Mouse (Mus musculus) limb, embryonic 15.5 days (tissue): ENCODE results near the gene Gm17617. TPM values are rescaled to one million over a fixed set of nuclear protein-coding genes. Genes with fewer than 3 reads are reported as not detected.

Experiments used
- ATAC-seq: fragments of 200-750 bp; cut with Nextera tagmentation; 2 replicates; pipeline ENCODE4 v1.8.0; 2017; ENCODE audit warnings: low read depth, moderate TSS enrichment; ENCODE audit not compliant: insufficient number of reproducible peaks, low FRiP score, low TSS enrichment
- H3K27ac ChIP-seq: fragments of 300-500 bp; sonication (generic); 2 replicates; pipeline ENCODE4 v1.5.1; 2015; ENCODE audit warnings: moderate library complexity, mild to moderate bottlenecking, inconsistent platforms
- H3K27me3 ChIP-seq: fragments of 300-500 bp; sonication (generic); 2 replicates; pipeline ENCODE4 v1.6.1; 2015; ENCODE audit warnings: inconsistent platforms
- H3K36me3 ChIP-seq: fragments of 300-500 bp; sonication (generic); 2 replicates; pipeline ENCODE4 v1.6.1; 2015; ENCODE audit warnings: inconsistent platforms
- H3K4me1 ChIP-seq: fragments of 300-500 bp; sonication (generic); 2 replicates; pipeline ENCODE4 v1.6.1; 2015; ENCODE audit warnings: inconsistent platforms
- H3K4me2 ChIP-seq: fragments of 300-500 bp; sonication (generic); 2 replicates; pipeline ENCODE4 v1.6.1; 2015; ENCODE audit warnings: mild to moderate bottlenecking, inconsistent platforms
- H3K4me3 ChIP-seq: fragments of 300-500 bp; sonication (generic); 2 replicates; pipeline ENCODE4 v1.5.1; 2015; ENCODE audit warnings: mild to moderate bottlenecking, inconsistent platforms
- H3K9ac ChIP-seq: fragments of 300-500 bp; sonication (generic); 2 replicates; pipeline ENCODE4 v1.6.1; 2015; ENCODE audit warnings: inconsistent platforms
- H3K9me3 ChIP-seq: fragments of 300-500 bp; sonication (generic); 2 replicates; pipeline ENCODE4 v1.6.1; 2016; ENCODE audit warnings: inconsistent platforms
- WGBS: fragments of 180-500 bp; shearing (Covaris S2); methylation state at CpG from one replicate; pipeline ENCODE4 v1.1.7; 2015; 5-methylcytosine and 5-hydroxymethylcytosine counted together
- polyA plus RNA-seq: library from polyadenylated mRNA; unstranded; fragments of >200 nt; fragmentation: Nextera tagmentation; extraction: Ambion mirVana; gene quantifications from 2 replicates; pipeline ENCODE4 v1.2.1, GENCODE M21; 2015

Gm17617 gene
- polyA plus RNA-seq, 1 experiment from 2014 or later, result not detected

- Histone ChIP-seq H3K9me3 (no peaks in the 10 kb centered on the region), H3K36me3 (no peaks in the 10 kb centered on the region), H3K9ac (no peak overlapping the region), H3K27ac (peak overlapping the region; percentile 39; the same call in 1 of the 2 replicates), H3K27me3 (no peaks in the 10 kb centered on the region), H3K4me2 (no peak overlapping the region), H3K4me3 (no peak overlapping the region), H3K4me1 (peaks cover 20% of the 10 kb centered on the region)
- WGBS, result 86% methylated on average over 5 of the region's 5 CpGs
- no peak for ATAC-seq
Measured at GRCm38 (mm10) chr13:55168255-55168654, 34.9 kb upstream of the Gm17617 start.

GRCm38 (mm10) chr13:55167798-55168197 lies 34.5 kb upstream of the Gm17617 start:
- no peak overlapping the region for H3K4me3 ChIP-seq
- ATAC-seq, result no peak
- H3K9me3 ChIP-seq, result no peaks in the 10 kb centered on the region
- H3K27me3 ChIP-seq, result no peaks in the 10 kb centered on the region
- no peaks in the 10 kb centered on the region for H3K36me3 ChIP-seq
- WGBS, result 79% methylated on average over 11 of the region's 11 CpGs
- peak overlapping the region; percentile 39; the same call in 1 of the 2 replicates for H3K27ac ChIP-seq
- H3K9ac ChIP-seq, result no peak overlapping the region
- H3K4me1 ChIP-seq, result peaks cover 20% of the 10 kb centered on the region
- no peak overlapping the region for H3K4me2 ChIP-seq

- Histone ChIP-seq H3K9me3 (no peaks in the 10 kb centered on the region), H3K9ac (no peak overlapping the region), H3K4me1 (peaks cover 15% of the 10 kb centered on the region), H3K27me3 (no peaks in the 10 kb centered on the region), H3K4me3 (no peak overlapping the region), H3K27ac (no peak overlapping the region), H3K36me3 (no peaks in the 10 kb centered on the region), H3K4me2 (no peak overlapping the region)
- no peak for ATAC-seq
- 88% methylated on average over 32 of the region's 32 CpGs for WGBS
Measured at GRCm38 (mm10) chr13:55166806-55167725, 33.7 kb upstream of the Gm17617 start.

- Histone ChIP-seq H3K27ac (no peak overlapping the region), H3K4me3 (no peak overlapping the region), H3K4me2 (no peak overlapping the region), H3K27me3 (no peaks in the 10 kb centered on the region), H3K9ac (no peak overlapping the region), H3K36me3 (no peaks in the 10 kb centered on the region), H3K9me3 (no peaks in the 10 kb centered on the region), H3K4me1 (0 out of 2 replicates have a peak, but pooled peaks cover 3% of the 10 kb centered on the region)
- ATAC-seq, result no peak
- WGBS, result 91% methylated on average over 16 of the region's 16 CpGs
Measured at GRCm38 (mm10) chr13:55165831-55166339, 32.5 kb upstream of the Gm17617 start.

- Histone ChIP-seq H3K4me3 (no peak overlapping the region), H3K36me3 (no peaks in the 10 kb centered on the region), H3K27me3 (no peaks in the 10 kb centered on the region), H3K4me2 (no peak overlapping the region), H3K4me1 (no peaks in the 10 kb centered on the region), H3K27ac (no peak overlapping the region), H3K9ac (no peak overlapping the region), H3K9me3 (no peaks in the 10 kb centered on the region)
- ATAC-seq, result no peak
- WGBS, result 72% methylated on average over 5 of the region's 5 CpGs
Measured at GRCm38 (mm10) chr13:55163553-55163952, 30.2 kb upstream of the Gm17617 start.

- Histone ChIP-seq H3K36me3 (no peaks in the 10 kb centered on the region), H3K9ac (no peak overlapping the region), H3K27ac (no peak overlapping the region), H3K4me3 (no peak overlapping the region), H3K27me3 (no peaks in the 10 kb centered on the region), H3K4me2 (no peak overlapping the region), H3K4me1 (no peaks in the 10 kb centered on the region), H3K9me3 (no peaks in the 10 kb centered on the region)
- no peak for ATAC-seq
- 48% methylated on average over 7 of the region's 7 CpGs for WGBS
Measured at GRCm38 (mm10) chr13:55162365-55162764, 29.0 kb upstream of the Gm17617 start.

GRCm38 (mm10) chr13:55153951-55154350 lies 20.6 kb upstream of the Gm17617 start:
- peak overlapping the region; percentile 94 for H3K4me2 ChIP-seq
- WGBS, result 90% methylated on average over 5 of the region's 5 CpGs
- H3K4me1 ChIP-seq, result peaks cover 13% of the 10 kb centered on the region
- H3K27ac ChIP-seq, result no peak overlapping the region
- no peaks in the 10 kb centered on the region for H3K36me3 ChIP-seq
- peaks cover 27% of the 10 kb centered on the region for H3K27me3 ChIP-seq
- peak overlapping the region; percentile 59; the same call in 1 of the 2 replicates for H3K4me3 ChIP-seq
- H3K9me3 ChIP-seq, result no peaks in the 10 kb centered on the region
- H3K9ac ChIP-seq, result no peak overlapping the region
- no peak for ATAC-seq

GRCm38 (mm10) chr13:55152621-55153415 lies 19.5 kb upstream of the Gm17617 start, which contains the start of gene Fgfr4:
Fgfr4 (plus strand) TSS chr13:55152640.
- Histone ChIP-seq H3K9ac (peak within 1 kb of the TSS; percentile 48; the same call in 1 of the 2 replicates), H3K4me3 (peak within 1 kb of the TSS; percentile 59), H3K4me1 (peaks cover 14% of the 10 kb centered on the region), H3K4me2 (peak within 1 kb of the TSS; percentile 94), H3K27me3 (peaks cover 27% of the 10 kb centered on the region), H3K9me3 (no peaks in the 10 kb centered on the region), H3K27ac (peak within 1 kb of the TSS; percentile 59), H3K36me3 (no peaks in the 10 kb centered on the region)
- 2% methylated on average over 68 of the region's 68 CpGs for WGBS
- 0 out of 2 replicates have a peak, but pooled peaks have one; percentile 32 for ATAC-seq

- no peak for ATAC-seq
- WGBS, result 76% methylated on average over 2 of the region's 2 CpGs
- no peak overlapping the region for H3K4me2 ChIP-seq
- no peak overlapping the region for H3K27ac ChIP-seq
- H3K4me3 ChIP-seq, result no peak overlapping the region
- H3K9ac ChIP-seq, result no peak overlapping the region
- no peaks in the 10 kb centered on the region for H3K9me3 ChIP-seq
- no peaks in the 10 kb centered on the region for H3K4me1 ChIP-seq
- H3K36me3 ChIP-seq, result no peaks in the 10 kb centered on the region
- no peaks in the 10 kb centered on the region for H3K27me3 ChIP-seq
Measured at GRCm38 (mm10) chr13:55140271-55140670, 6.9 kb upstream of the Gm17617 start.

GRCm38 (mm10) chr13:55135382-55135781 lies 2.0 kb upstream of the Gm17617 start:
- 6% methylated on average over 5 of the region's 5 CpGs for WGBS
- H3K9ac ChIP-seq, result no peak overlapping the region
- no peaks in the 10 kb centered on the region for H3K27me3 ChIP-seq
- peaks cover 33% of the 10 kb centered on the region for H3K36me3 ChIP-seq
- ATAC-seq, result no peak
- no peak overlapping the region for H3K27ac ChIP-seq
- no peak overlapping the region for H3K4me2 ChIP-seq
- H3K4me1 ChIP-seq, result no peaks in the 10 kb centered on the region
- no peak overlapping the region for H3K4me3 ChIP-seq
- H3K9me3 ChIP-seq, result no peaks in the 10 kb centered on the region

GRCm38 (mm10) chr13:55124903-55125302 lies 8.4 kb downstream of the Gm17617 start:
- H3K4me3 ChIP-seq, result no peak overlapping the region
- H3K9me3 ChIP-seq, result no peaks in the 10 kb centered on the region
- H3K4me1 ChIP-seq, result no peaks in the 10 kb centered on the region
- no peak overlapping the region for H3K27ac ChIP-seq
- H3K27me3 ChIP-seq, result no peaks in the 10 kb centered on the region
- H3K9ac ChIP-seq, result no peak overlapping the region
- no peak for ATAC-seq
- H3K36me3 ChIP-seq, result peaks cover 67% of the 10 kb centered on the region
- 93% methylated on average over 6 of the region's 6 CpGs for WGBS
- H3K4me2 ChIP-seq, result no peak overlapping the region
